Comparison of ENCODE assay signal across 11 mouse cellular contexts in the genomic region with DNA sequence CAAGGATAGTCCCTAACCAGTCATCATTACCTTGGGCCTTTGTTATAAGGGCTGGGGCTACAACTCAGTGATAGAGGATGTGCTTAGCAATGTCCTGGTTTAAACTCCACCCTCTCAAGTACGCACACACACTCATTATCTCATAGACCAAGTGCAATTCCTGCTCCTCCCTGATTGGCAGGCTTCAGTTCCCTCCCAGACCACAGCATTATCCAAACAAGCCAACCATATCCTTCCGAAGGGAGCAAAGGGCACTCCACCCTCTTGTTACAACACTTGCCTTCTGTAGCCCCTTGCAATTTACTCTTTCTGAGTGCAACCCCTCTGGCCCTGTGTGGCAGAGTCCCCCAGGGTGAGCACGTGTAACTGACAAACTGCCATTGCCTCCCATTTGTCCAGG. TPM values are rescaled to one million over a fixed set of nuclear protein-coding genes. Genes with fewer than 3 reads are reported as not detected.
A peak's percentile ranks its signal among the peaks of the same experiment; 100 is the strongest.
DNase-seq lines count a peak whose midpoint lies in the region; ATAC-seq lines count a peak whose summit lies in the region.
"Had no signal": no experiment of that assay in that cellular context is flagged by ENCODE, and none has a peak within 500 bp of the region (broad histone marks: within the 10 kb centered on the region; RNA-seq: fewer than 3 reads in every experiment).

No protein-coding gene starts in this region.

- DNase-seq in heart, adult 9 months (ENCODE audit: low spot score in 2 of 2): no peak
- peak; percentile 44 to 48 for DNase-seq in kidney, postnatal 36 days
- DNase-seq in adrenal gland, adult 8-10 months: no peak
- DNase-seq in midbrain, embryonic 10.5 days (ENCODE audit: low spot score): no peak
- DNase-seq in left cerebral cortex, postnatal 36 days (ENCODE audit: low spot score in 2 of 2): no peak

- no peaks in the 10 kb centered on the region for H3K27me3 ChIP-seq in heart, embryonic 12.5 days (replicated peaks)
- no peaks in the 10 kb centered on the region for H3K27me3 ChIP-seq in embryonic facial prominence, embryonic 12.5 days
- H3K27me3 ChIP-seq in midbrain, embryonic 10.5 days (ENCODE audit: low read depth, poor library complexity, severe bottlenecking): no peaks in the 10 kb centered on the region

- H3K4me2 ChIP-seq in heart, embryonic 12.5 days: no peak overlapping the region
- H3K4me2 ChIP-seq in embryonic facial prominence, embryonic 12.5 days (replicated peaks): no peak overlapping the region
- H3K4me2 ChIP-seq: midbrain, embryonic 11.5 days had no signal

- ATAC-seq in heart, embryonic 12.5 days (ENCODE audit: insufficient number of reproducible peaks, low FRiP score): peak; percentile 71; the same call in 1 of the 2 replicates
- ATAC-seq in embryonic facial prominence, embryonic 12.5 days (ENCODE audit: insufficient number of reproducible peaks, insufficient read depth, low FRiP score, low TSS enrichment): peak; percentile 41; the same call in 1 of the 2 replicates
- ATAC-seq in megakaryocyte progenitor cell, adult 5-6 weeks (replicated peaks; ENCODE audit: poor library complexity): peak; percentile 96
- ATAC-seq: activated CD4-positive, CD25-positive, alpha-beta regulatory T cell, adult 4 months had no signal

- H3K4me1 ChIP-seq in heart, embryonic 12.5 days (replicated peaks): peaks cover 18% of the 10 kb centered on the region
- H3K4me1 ChIP-seq in embryonic facial prominence, embryonic 12.5 days: peaks cover 6% of the 10 kb centered on the region; the same call in 1 of the 2 replicates
- H3K4me1 ChIP-seq in midbrain, embryonic 10.5 days: no peaks in the 10 kb centered on the region

- no peaks in the 10 kb centered on the region for H3K36me3 ChIP-seq in heart, embryonic 12.5 days
- no peaks in the 10 kb centered on the region for H3K36me3 ChIP-seq in embryonic facial prominence, embryonic 12.5 days
- H3K36me3 ChIP-seq in midbrain, embryonic 10.5 days: no peaks in the 10 kb centered on the region

- intact Hi-C loops in left cerebral cortex, postnatal 36 days (cut with DNase I): no loop called here

- no peak overlapping the region for H3K9ac ChIP-seq in heart, embryonic 12.5 days
- H3K9ac ChIP-seq in embryonic facial prominence, embryonic 12.5 days: no peak overlapping the region

- H3K9me3 ChIP-seq in heart, embryonic 12.5 days (replicated peaks): no peaks in the 10 kb centered on the region
- no peaks in the 10 kb centered on the region for H3K9me3 ChIP-seq in embryonic facial prominence, embryonic 12.5 days
- no peaks in the 10 kb centered on the region for H3K9me3 ChIP-seq in midbrain, embryonic 10.5 days (replicated peaks)

- WGBS in heart, embryonic 12.5 days: 38% methylated on average over 3 of the region's 3 CpGs
- 23% methylated on average over 3 of the region's 3 CpGs for WGBS in embryonic facial prominence, embryonic 12.5 days
- 58% methylated on average over 3 of the region's 3 CpGs for WGBS in midbrain, embryonic 10.5 days

- H3K27ac ChIP-seq in heart, embryonic 12.5 days (ENCODE audit: poor library complexity, severe bottlenecking): no peak overlapping the region
- H3K27ac ChIP-seq in embryonic facial prominence, embryonic 12.5 days: no peak overlapping the region
- H3K27ac ChIP-seq in midbrain, embryonic 10.5 days (replicated peaks): no peak overlapping the region
- H3K27ac ChIP-seq: layer of hippocampus, adult 2 months had no signal

- no peak overlapping the region for H3K4me3 ChIP-seq in heart, embryonic 12.5 days
- H3K4me3 ChIP-seq in embryonic facial prominence, embryonic 12.5 days: no peak overlapping the region
- H3K4me3 ChIP-seq in midbrain, embryonic 10.5 days: no peak overlapping the region
- H3K4me3 ChIP-seq: layer of hippocampus, adult 2 months had no signal

RNA-seq across cellular contexts. Expression of a gene that starts 15.6 kb away (rescaled TPM):
- polyA plus RNA-seq in heart, embryonic 12.5 days (2016; fragmentation: Nextera tagmentation; extraction: Ambion mirVana): 34.7 and 34.8 TPM in 2 replicates
- 53.7 and 56.5 TPM in 2 replicates for polyA plus RNA-seq in embryonic facial prominence, embryonic 12.5 days (2016; fragmentation: Nextera tagmentation; extraction: Ambion mirVana)
- total RNA-seq in megakaryocyte progenitor cell, adult 5-6 weeks (2015): 79.3 and 81.3 TPM in 2 replicates
- total RNA-seq in megakaryocyte progenitor cell, adult 5-6 weeks (2017): 50.9 and 61.7 TPM in 2 replicates
- 10 to 100 TPM; 19.8 to 33.5 (median 23.4) TPM for total RNA-seq in adrenal gland, adult 8-10 months (2022)
- polyA plus RNA-seq in midbrain, embryonic 10.5 days (2016; fragmentation: Nextera tagmentation; extraction: Ambion mirVana): 62.2 and 62.5 TPM in 2 replicates
- total RNA-seq in left cerebral cortex, postnatal 36 days (2021): 10 to 100 TPM; 18.2 to 20.5 TPM

Comparison
In these comparisons a context has a peak if more than half of its experiments do, and no peak if none do; other contexts are left out.
1. ATAC-seq: peak in every context shown above with its lines; median percentile 96 in megakaryocyte progenitor cell, adult 5-6 weeks; 71 in heart, embryonic 12.5 days; 41 in embryonic facial prominence, embryonic 12.5 days.
2. DNase-seq: peak in kidney, postnatal 36 days (2 of 2); none in heart, adult 9 months (0 of 2), adrenal gland, adult 8-10 months (single experiment), midbrain, embryonic 10.5 days (single experiment) and left cerebral cortex, postnatal 36 days (0 of 2).